Mouse (Mus musculus) intestine, embryonic 16.5 days (tissue): ENCODE measurements around the gene Eya4. TPM values are rescaled to one million over a fixed set of nuclear protein-coding genes. Genes with fewer than 3 reads are reported as not detected.

ENCODE experiments used
- ATAC-seq: fragments of 200-750 bp; cut with Nextera tagmentation; 2 replicates; pipeline ENCODE4 v1.8.0; 2017; ENCODE audit warnings: moderate TSS enrichment, moderate library complexity
- H3K27ac ChIP-seq: fragments of 300-500 bp; sonication (generic); 2 replicates; pipeline ENCODE4 v1.5.1; 2014; ENCODE audit warnings: mild to moderate bottlenecking, low read length
- H3K27me3 ChIP-seq: fragments of 300-500 bp; sonication (generic); replicated peaks from 2 replicates; pipeline ENCODE4 v1.6.1; 2014; ENCODE audit warnings: low read length, control low read depth, mixed read lengths; ENCODE audit not compliant: control insufficient read depth, insufficient read depth
- H3K36me3 ChIP-seq: fragments of 300-500 bp; sonication (generic); 2 replicates; pipeline ENCODE4 v1.6.1; 2014; ENCODE audit warnings: low read length, control low read depth; ENCODE audit not compliant: control insufficient read depth, insufficient read depth
- H3K4me1 ChIP-seq: fragments of 300-500 bp; sonication (generic); 2 replicates; pipeline ENCODE4 v1.6.1; 2014; ENCODE audit warnings: low read length, control low read depth, mixed read lengths; ENCODE audit not compliant: control insufficient read depth, insufficient read depth
- H3K4me2 ChIP-seq: fragments of 300-500 bp; sonication (generic); 2 replicates; pipeline ENCODE4 v1.6.1; 2014; ENCODE audit warnings: low read depth, low read length, control low read depth
- H3K4me3 ChIP-seq: fragments of 300-500 bp; sonication (generic); 2 replicates; pipeline ENCODE4 v1.5.1; 2014; ENCODE audit warnings: mild to moderate bottlenecking, low read length
- H3K9ac ChIP-seq: fragments of 300-500 bp; sonication (generic); 2 replicates; pipeline ENCODE4 v1.6.1; 2014; ENCODE audit warnings: low read depth, low read length
- H3K9me3 ChIP-seq: fragments of 300-500 bp; sonication (generic); 2 replicates; pipeline ENCODE4 v1.6.1; 2016; ENCODE audit warnings: low read length, control low read depth; ENCODE audit not compliant: control insufficient read depth
- WGBS: fragments of 180-500 bp; shearing (Covaris S2); extraction: QIAGEN DNeasy Blood & Tissue Kit; methylation state at CpG from one replicate; pipeline ENCODE4 v1.1.7; 2014; 5-methylcytosine and 5-hydroxymethylcytosine counted together
- polyA plus RNA-seq: library from polyadenylated mRNA; unstranded; fragments of >200 nt; fragmentation: Nextera tagmentation; extraction: Ambion mirVana; gene quantifications from 2 replicates; pipeline ENCODE4 v1.2.1, GENCODE M21; 2015

Gene Eya4
- polyA plus RNA-seq, 1 experiment from 2014 or later = 0.71 TPM

GRCm38 (mm10) chr10:23203144-23203838, 147.3 kb downstream of the Eya4 start:
- ATAC-seq = no peak
- H3K27ac ChIP-seq = no peak overlapping the region
- H3K4me1 ChIP-seq = no peaks in the 10 kb centered on the region
- no peaks in the 10 kb centered on the region for H3K27me3 ChIP-seq
- no peaks in the 10 kb centered on the region for H3K9me3 ChIP-seq
- H3K4me2 ChIP-seq = no peak overlapping the region
- no peaks in the 10 kb centered on the region for H3K36me3 ChIP-seq
- no peak overlapping the region for H3K9ac ChIP-seq
- 70% methylated on average over 10 of the region's 10 CpGs for WGBS
- H3K4me3 ChIP-seq = no peak overlapping the region

DNA sequence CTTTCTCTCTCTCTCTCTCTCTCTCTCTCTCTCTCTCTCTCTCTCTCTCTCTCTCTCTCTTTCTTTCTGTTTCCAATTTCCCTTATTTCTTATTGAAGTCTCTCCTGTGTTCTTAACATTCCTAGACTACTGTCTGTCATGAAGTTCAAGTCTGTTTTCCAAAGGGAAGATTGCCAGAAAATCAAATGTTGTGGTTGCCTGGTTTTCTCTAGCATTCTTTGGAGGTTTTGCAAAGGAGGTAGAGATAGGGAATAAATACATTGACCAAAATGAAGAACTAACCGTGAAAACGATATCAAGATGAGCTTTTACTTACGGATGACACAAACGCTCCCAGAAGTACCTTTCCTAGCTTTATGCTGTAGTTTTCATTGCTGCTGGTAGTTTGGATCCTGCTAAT, 148.0 kb downstream of the Eya4 start:
- 93% methylated on average over 4 of the region's 4 CpGs for WGBS
- H3K4me1 ChIP-seq = no peaks in the 10 kb centered on the region
- no peaks in the 10 kb centered on the region for H3K36me3 ChIP-seq
- ATAC-seq = no peak
- no peak overlapping the region for H3K4me3 ChIP-seq
- no peak overlapping the region for H3K4me2 ChIP-seq
- no peaks in the 10 kb centered on the region for H3K9me3 ChIP-seq
- H3K27me3 ChIP-seq = no peaks in the 10 kb centered on the region
- H3K27ac ChIP-seq = no peak overlapping the region
- no peak overlapping the region for H3K9ac ChIP-seq

DNA sequence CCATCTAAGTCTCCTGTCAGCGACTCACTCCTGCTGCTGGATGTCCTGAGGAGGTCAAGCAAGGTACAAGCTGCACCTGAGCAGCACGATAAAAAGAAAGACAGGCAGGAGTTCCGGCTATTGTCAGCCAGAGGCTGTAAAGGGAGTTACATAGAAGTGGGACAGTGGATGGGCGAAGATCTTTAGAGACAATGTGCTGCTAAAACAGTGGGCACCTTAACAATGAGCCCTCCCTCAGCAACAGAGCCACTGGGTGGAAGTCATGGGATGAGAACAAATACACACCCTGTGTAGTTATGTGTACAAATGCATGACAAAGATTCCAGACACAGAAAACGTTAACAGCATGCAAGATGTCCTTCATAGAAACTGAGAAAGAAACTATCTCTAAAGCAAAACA, 152.3 kb downstream of the Eya4 start:
- H3K4me1 ChIP-seq = no peaks in the 10 kb centered on the region
- H3K9me3 ChIP-seq = no peaks in the 10 kb centered on the region
- no peaks in the 10 kb centered on the region for H3K27me3 ChIP-seq
- no peak overlapping the region for H3K4me2 ChIP-seq
- no peak for ATAC-seq
- no peaks in the 10 kb centered on the region for H3K36me3 ChIP-seq
- no peak overlapping the region for H3K27ac ChIP-seq
- H3K4me3 ChIP-seq = no peak overlapping the region
- WGBS = 61% methylated on average over 5 of the region's 5 CpGs
- no peak overlapping the region for H3K9ac ChIP-seq

- no peak for ATAC-seq
- WGBS = 84% methylated on average over 4 of the region's 4 CpGs
Measured at GRCm38 (mm10) chr10:23196336-23196735, 154.2 kb downstream of the Eya4 start.

DNA sequence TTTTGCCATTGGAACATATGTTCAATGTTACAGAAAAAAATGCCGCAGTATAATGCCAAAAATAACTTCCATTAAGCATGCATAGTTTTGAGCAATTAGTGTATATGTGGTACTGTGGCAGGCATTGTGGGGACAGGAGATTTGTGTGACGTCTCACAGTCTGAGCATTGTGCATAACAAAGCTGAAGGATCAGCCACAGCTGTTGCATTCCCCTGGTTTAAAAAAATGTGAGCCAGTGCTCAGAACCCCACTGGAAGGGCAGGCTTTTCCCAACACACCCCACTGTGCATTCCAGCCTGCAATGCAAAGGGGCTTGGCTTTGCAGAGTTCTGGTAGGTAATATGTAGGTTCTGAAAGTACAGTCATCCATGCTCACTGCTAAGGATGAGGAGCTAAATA, 155.2 kb downstream of the Eya4 start:
- no peaks in the 10 kb centered on the region for H3K36me3 ChIP-seq
- H3K9me3 ChIP-seq = no peaks in the 10 kb centered on the region
- H3K4me1 ChIP-seq = no peaks in the 10 kb centered on the region
- WGBS = 38% methylated on average over 2 of the region's 2 CpGs
- no peak overlapping the region for H3K27ac ChIP-seq
- no peak for ATAC-seq
- no peaks in the 10 kb centered on the region for H3K27me3 ChIP-seq
- no peak overlapping the region for H3K4me3 ChIP-seq
- no peak overlapping the region for H3K9ac ChIP-seq
- no peak overlapping the region for H3K4me2 ChIP-seq

More at GRCm38 (mm10) chr10:23196336-23196735, 154.2 kb downstream of the Eya4 start:
- Histone ChIP-seq H3K27ac (no peak overlapping the region), H3K36me3 (no peaks in the 10 kb centered on the region), H3K4me1 (no peaks in the 10 kb centered on the region), H3K4me3 (no peak overlapping the region), H3K4me2 (no peak overlapping the region), H3K9ac (no peak overlapping the region), H3K27me3 (no peaks in the 10 kb centered on the region), H3K9me3 (no peaks in the 10 kb centered on the region)

GRCm38 (mm10) chr10:23189836-23190235, 160.8 kb downstream of the Eya4 start:
- Histone ChIP-seq H3K36me3 (no peaks in the 10 kb centered on the region), H3K4me1 (no peaks in the 10 kb centered on the region), H3K27me3 (no peaks in the 10 kb centered on the region), H3K4me2 (no peak overlapping the region), H3K9ac (no peak overlapping the region), H3K9me3 (no peaks in the 10 kb centered on the region), H3K4me3 (no peak overlapping the region), H3K27ac (no peak overlapping the region)
- ATAC-seq = no peak
- WGBS = 70% methylated on average over 10 of the region's 10 CpGs

- H3K9ac ChIP-seq = no peak overlapping the region
Measured at GRCm38 (mm10) chr10:23185391-23185790, 165.2 kb downstream of the Eya4 start.

GRCm38 (mm10) chr10:23181572-23182493, 168.8 kb downstream of the Eya4 start:
- Histone ChIP-seq H3K36me3 (no peaks in the 10 kb centered on the region), H3K27me3 (no peaks in the 10 kb centered on the region), H3K9me3 (no peaks in the 10 kb centered on the region), H3K4me3 (no peak overlapping the region), H3K4me2 (no peak overlapping the region), H3K4me1 (no peaks in the 10 kb centered on the region), H3K27ac (no peak overlapping the region), H3K9ac (no peak overlapping the region)
- ATAC-seq = no peak
- WGBS = 80% methylated on average over 11 of the region's 11 CpGs

More at GRCm38 (mm10) chr10:23185391-23185790, 165.2 kb downstream of the Eya4 start:
- H3K36me3 ChIP-seq = no peaks in the 10 kb centered on the region
- no peak overlapping the region for H3K4me2 ChIP-seq
- no peak overlapping the region for H3K27ac ChIP-seq
- no peaks in the 10 kb centered on the region for H3K27me3 ChIP-seq
- no peak for ATAC-seq
- no peaks in the 10 kb centered on the region for H3K4me1 ChIP-seq
- H3K4me3 ChIP-seq = no peak overlapping the region
- H3K9me3 ChIP-seq = no peaks in the 10 kb centered on the region
- WGBS = 84% methylated on average over 6 of the region's 6 CpGs

- no peak for ATAC-seq
- no peaks in the 10 kb centered on the region for H3K36me3 ChIP-seq
- no peak overlapping the region for H3K4me3 ChIP-seq
- no peaks in the 10 kb centered on the region for H3K9me3 ChIP-seq
- no peak overlapping the region for H3K27ac ChIP-seq
- H3K27me3 ChIP-seq = no peaks in the 10 kb centered on the region
- no peaks in the 10 kb centered on the region for H3K4me1 ChIP-seq
- H3K9ac ChIP-seq = no peak overlapping the region
- H3K4me2 ChIP-seq = no peak overlapping the region
- WGBS = 58% methylated on average over 6 of the region's 6 CpGs
Measured at GRCm38 (mm10) chr10:23179285-23179684, 171.3 kb downstream of the Eya4 start.
